Mouse (Mus musculus) layer of hippocampus, postnatal 10 days (tissue): ENCODE measurements around the gene Gm29776. TPM values are rescaled to one million over a fixed set of nuclear protein-coding genes. Genes with fewer than 3 reads are reported as not detected.

Experiments
- DNase-seq, 2 experiments: peaks; one replicate each; pipeline ENCODE4 v3.0.0; 2021; ENCODE audit warnings: low spot score in 2 of 2
- total RNA-seq, 2 experiments: library from RNA; stranded (reverse); gene quantifications; 2 replicates each; pipeline ENCODE4 v1.2.3; 2021

Gm29776 gene
- total RNA-seq, 2 experiments from 2014 or later = not detected

GRCm38 (mm10) chr14:54712074-54712473 is 13.4 kb upstream of the Gm29776 start, which contains the start of gene Cebpe:
Cebpe (minus strand) TSS chr14:54712174.
- no peak for DNase-seq

GRCm38 (mm10) chr14:54709054-54709453 is 10.4 kb upstream of the Gm29776 start:
- no peak for DNase-seq

- DNase-seq = no peak
Observed at GRCm38 (mm10) chr14:54706589-54707320, 8.1 kb upstream of the Gm29776 start.

GRCm38 (mm10) chr14:54705844-54706243 is 7.2 kb upstream of the Gm29776 start:
- no peak for DNase-seq

- DNase-seq = no peak
Observed at GRCm38 (mm10) chr14:54703207-54703606, 4.6 kb upstream of the Gm29776 start.

- DNase-seq = peak; percentile 84 to 85
Observed at GRCm38 (mm10) chr14:54701298-54701697, 2.7 kb upstream of the Gm29776 start.

GRCm38 (mm10) chr14:54699586-54699985 is 953 bp upstream of the Gm29776 start:
- DNase-seq = no peak

- no peak for DNase-seq
Observed at GRCm38 (mm10) chr14:54696752-54697151, 1.9 kb downstream of the Gm29776 start.

- DNase-seq = no peak
Observed at GRCm38 (mm10) chr14:54695042-54695441, 3.6 kb downstream of the Gm29776 start.

- DNase-seq = no peak
Observed at GRCm38 (mm10) chr14:54687251-54687650, 11.4 kb downstream of the Gm29776 start.

- peak; percentile 100 for DNase-seq
Observed at GRCm38 (mm10) chr14:54686522-54687143, 12.0 kb downstream of the Gm29776 start, which contains the start of gene Acin1. Acin1 (minus strand) TSS chr14:54686931.

GRCm38 (mm10) chr14:54686063-54686521 is 12.5 kb downstream of the Gm29776 start, which contains the start of gene 1700123O20Rik:
1700123O20Rik (plus strand) TSS chr14:54686216.
- no peak for DNase-seq

- DNase-seq = no peak
Observed at GRCm38 (mm10) chr14:54685471-54685870, 13.2 kb downstream of the Gm29776 start.

GRCm38 (mm10) chr14:54682396-54682795 is 16.2 kb downstream of the Gm29776 start:
- no peak for DNase-seq

- no peak for DNase-seq
Observed at GRCm38 (mm10) chr14:54678657-54679304, 19.9 kb downstream of the Gm29776 start.

- DNase-seq = peak in 1 of 2 experiments; percentile 19
Observed at GRCm38 (mm10) chr14:54676290-54676689, 22.3 kb downstream of the Gm29776 start.

- DNase-seq = no peak
Observed at GRCm38 (mm10) chr14:54674317-54674716, 24.3 kb downstream of the Gm29776 start.

- DNase-seq = peak in 1 of 2 experiments; percentile 39
Observed at GRCm38 (mm10) chr14:54669381-54669780, 29.3 kb downstream of the Gm29776 start.

- no peak for DNase-seq
Observed at GRCm38 (mm10) chr14:54664477-54665222, 34.0 kb downstream of the Gm29776 start.

GRCm38 (mm10) chr14:54660009-54660408 is 38.6 kb downstream of the Gm29776 start:
- DNase-seq = no peak

- DNase-seq = peak; percentile 77 to 83
Observed at GRCm38 (mm10) chr14:54653496-54653895, 45.1 kb downstream of the Gm29776 start.
